Mouse (Mus musculus): ENCODE measurements around the gene Pcsk5.

DNA sequence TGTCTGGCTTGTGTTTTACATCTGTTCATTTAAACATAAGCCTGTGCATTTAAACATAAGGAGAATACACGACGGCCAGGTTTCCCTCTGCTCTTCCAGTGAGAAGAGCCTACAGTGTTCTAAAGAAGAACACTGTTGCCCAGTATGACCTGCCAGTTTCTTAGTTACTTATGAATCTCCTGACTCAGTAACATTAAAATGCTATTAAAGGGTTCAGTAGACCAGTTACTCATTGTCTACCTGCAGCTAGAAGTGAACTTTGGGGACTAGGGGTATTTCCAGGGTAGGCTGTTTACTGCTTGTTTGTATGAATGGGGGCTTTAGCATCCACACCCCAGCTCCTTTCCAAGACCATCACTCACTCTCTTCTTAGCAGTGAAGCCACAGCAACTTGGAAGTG lies 278.7 kb downstream of the Pcsk5 start:
- TF ChIP-seq POLR2A (IDR thresholded peaks at IDR 0.05; ENCODE audit: borderline replicate concordance, insufficient read depth, low read length) = no peak
- TF ChIP-seq CTCF (IDR thresholded peaks at IDR 0.05; ENCODE audit: borderline replicate concordance, insufficient read depth, low read depth, low read length) = no peak
